Mouse (Mus musculus) lung, postnatal 36 days (tissue): ENCODE results near the gene 1810013L24Rik.
"Not testable (repeated sequence)": the region's sequence is repeated elsewhere in the genome, so short reads cannot be mapped to it uniquely, and the experiment has no call there.

Source experiments
- DNase-seq: peaks from one replicate; pipeline ENCODE4 v3.0.0; 2022; ENCODE audit warnings: mixed read lengths

Gene 1810013L24Rik

DNA sequence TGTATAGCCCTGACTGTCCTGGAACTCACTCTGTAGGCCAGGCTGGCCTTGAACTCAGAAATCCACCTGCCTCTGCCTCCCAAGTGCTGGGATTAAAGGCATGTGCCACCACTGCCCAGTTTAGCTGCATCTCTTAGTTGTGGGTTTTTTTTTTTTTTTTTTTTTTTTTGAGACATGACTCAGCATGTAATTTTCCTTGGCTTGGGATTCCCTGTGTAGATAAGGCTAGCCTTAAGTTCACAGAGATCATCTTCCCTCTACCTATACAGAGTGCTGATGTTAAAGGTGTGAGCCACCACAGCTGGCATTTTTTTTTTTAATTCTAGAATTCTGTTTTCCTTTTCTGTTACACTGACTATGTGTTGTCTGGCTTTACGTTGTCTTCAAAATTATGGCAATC is 7.7 kb downstream of the 1810013L24Rik start:
- no peak for DNase-seq

DNA sequence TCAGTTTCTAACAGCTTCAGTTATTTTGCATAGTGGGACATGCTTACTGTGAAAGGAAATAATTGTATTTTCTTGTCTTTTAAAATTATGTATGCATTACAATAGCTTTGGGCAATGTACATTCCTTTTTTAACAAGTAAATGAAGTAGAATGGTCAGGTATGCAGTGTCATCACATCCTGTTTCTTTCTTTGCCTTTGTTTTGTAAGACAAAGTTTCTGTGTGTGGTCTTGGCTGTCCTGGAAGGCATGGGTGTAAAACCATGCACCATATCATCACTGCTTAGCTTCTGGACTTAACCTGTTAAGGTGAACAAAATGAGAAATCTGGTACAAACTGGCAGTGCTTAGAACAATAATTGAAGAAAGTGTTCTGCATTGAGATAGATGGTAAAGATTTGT is 9.0 kb downstream of the 1810013L24Rik start:
- DNase-seq: no peak

GRCm38 (mm10) chr16:8840557-8840956 is 10.7 kb downstream of the 1810013L24Rik start:
- no peak for DNase-seq

DNA sequence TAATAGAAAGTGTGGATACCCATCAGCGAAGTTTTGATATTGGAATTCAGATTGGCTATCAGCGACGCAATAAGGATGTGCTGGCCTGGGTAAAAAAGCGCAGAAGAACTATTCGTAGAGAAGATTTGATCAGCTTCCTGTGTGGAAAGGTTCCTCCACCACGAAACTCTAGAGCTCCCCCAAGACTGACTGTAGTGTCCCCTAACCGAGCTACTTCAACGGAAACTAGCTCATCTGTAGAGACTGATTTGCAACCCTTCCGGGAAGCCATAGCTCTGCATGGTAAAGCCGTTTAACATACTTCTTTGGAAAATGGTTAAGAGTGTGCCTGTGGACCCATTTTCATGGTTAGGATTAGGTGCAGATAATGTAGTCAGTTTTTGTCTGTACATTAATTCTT is 13.1 kb downstream of the 1810013L24Rik start:
- no peak for DNase-seq

- no peak for DNase-seq
Measured at GRCm38 (mm10) chr16:8843580-8844175, 13.8 kb downstream of the 1810013L24Rik start.

DNA sequence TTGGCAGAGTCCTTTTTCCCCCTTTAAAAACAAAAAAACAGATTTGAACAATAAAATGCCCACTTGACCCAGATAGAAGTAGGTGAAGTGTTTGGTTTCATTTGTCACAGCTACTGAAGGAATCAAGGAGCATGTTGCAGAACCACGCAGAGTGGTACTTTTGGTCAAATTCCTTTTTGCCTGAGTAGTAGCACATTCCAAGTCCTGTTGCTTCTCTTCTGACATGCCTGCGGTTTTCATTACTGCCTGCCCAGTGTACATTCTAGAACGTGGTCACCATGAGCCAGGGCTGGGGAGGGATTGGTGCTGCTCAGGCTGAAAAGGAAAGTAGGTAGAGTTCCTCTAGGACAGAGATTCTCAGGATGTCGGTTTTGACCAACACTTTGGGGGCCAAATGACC is 16.1 kb downstream of the 1810013L24Rik start:
- peak; percentile 46 for DNase-seq

- DNase-seq: no peak
Measured at GRCm38 (mm10) chr16:8848309-8849068, 18.6 kb downstream of the 1810013L24Rik start.

GRCm38 (mm10) chr16:8849929-8850328 is 20.0 kb downstream of the 1810013L24Rik start:
- peak; percentile 54 for DNase-seq

DNA sequence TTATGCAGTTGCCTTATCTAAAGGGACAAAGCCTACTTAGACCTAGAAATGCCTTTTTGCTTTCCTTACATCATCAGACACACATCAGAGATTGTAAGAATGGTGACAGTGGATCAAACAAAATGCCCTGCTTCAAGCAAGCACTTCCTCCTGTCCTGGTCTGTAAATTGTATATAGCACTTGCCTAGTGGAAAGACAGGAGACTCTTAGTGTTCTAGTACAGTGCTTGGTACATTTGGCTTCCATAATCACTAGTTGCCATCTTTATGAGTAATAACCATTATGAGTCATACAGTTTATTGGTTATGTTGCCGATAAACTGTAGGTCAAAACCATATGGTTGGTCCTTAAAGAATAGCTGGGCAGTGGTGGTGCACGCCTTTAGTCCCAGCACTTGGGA is 25.2 kb downstream of the 1810013L24Rik start:
- DNase-seq: no peak

DNA sequence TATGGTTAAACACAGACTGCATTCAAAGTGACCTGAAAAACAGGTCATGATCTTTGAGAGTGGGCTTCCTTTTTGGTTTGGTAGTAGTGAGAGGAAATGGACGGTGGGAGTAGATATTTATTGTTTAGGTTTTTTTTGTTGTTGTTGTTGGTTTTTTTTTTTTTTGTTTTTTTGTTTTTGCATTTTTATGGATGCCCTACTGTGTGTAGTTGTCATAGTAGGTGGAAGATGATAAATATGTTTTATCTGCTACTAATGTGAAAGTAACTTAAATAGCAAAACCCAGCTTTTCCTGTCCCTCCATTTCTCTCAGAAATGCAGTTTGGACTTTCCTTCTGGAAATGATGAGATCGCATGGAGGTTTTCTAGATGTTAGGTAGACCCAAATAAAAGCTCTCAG is 26.9 kb downstream of the 1810013L24Rik start:
- no peak for DNase-seq

- DNase-seq: peak; percentile 53
Measured at GRCm38 (mm10) chr16:8862336-8862987, 32.6 kb downstream of the 1810013L24Rik start.

DNA sequence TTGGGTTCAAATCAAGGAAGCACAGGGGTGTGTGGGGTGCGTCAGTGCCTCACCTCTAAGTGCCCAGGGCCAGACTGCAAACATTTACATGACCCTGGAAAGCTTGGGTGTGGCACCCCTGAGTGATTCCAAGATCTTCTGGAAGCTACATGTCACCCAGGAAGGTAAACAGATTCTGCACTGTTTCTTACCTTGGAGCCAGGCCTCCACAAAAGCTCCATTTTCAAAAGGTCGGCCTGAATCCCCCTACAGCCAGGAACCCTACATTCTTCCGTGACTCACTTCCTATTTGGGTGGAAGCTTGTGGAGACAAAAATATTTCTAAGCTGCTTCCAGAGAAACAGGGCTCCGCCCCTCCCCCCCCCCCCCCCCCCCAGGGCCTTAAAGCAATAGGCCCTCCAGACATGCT is 34.3 kb downstream of the 1810013L24Rik start:
- DNase-seq: peak; percentile 55

DNA sequence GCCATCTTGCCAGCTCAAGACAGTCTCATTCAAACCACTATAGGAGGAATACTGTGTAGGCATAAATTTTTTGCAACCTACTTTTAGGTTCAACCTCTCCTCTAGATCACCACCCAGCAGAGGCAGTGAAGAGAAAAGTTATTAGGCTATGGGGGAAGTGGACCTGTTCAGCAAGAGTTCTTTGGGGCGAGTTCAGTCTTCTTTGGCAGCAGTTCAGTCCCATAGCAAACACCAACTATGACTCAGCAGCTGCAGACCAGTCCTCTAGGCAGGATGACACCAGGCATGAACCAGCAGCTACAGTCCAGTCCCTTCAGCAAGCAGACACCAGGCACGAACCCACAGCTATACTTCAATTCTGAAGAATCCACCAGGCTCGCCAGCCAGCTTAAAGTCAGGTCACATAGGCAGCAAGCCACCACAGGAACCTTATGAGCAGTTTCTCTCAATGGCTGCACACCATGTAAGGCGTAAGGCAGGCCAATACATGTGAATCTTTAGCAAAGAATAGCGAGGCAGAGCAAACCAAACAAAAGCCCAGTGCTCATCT is 37.6 kb downstream of the 1810013L24Rik start:
- DNase-seq: no peak

GRCm38 (mm10) chr16:8868506-8868905 is 38.6 kb downstream of the 1810013L24Rik start:
- no peak for DNase-seq

GRCm38 (mm10) chr16:8869715-8870114 is 39.8 kb downstream of the 1810013L24Rik start:
- DNase-seq: peak; percentile 90

DNA sequence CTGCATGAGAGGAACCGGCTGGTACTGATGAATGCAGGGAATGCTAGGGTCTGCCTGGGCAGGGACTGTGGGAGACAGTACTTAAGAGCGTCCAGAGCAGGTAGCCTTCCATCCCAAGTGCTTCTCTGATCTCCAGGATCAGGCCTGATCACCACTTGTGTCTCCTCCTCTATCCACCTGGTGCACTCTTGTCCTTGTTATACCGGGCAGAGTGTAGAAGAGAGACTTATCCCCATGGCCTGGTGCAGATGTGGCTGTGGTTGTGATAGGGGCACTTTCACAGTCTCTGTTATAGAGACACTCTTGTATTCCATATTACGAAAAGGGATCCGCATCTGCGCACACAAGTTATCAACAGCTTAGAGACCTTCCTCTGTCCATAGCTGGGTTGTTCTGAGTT is 41.5 kb downstream of the 1810013L24Rik start:
- DNase-seq: no peak

DNA sequence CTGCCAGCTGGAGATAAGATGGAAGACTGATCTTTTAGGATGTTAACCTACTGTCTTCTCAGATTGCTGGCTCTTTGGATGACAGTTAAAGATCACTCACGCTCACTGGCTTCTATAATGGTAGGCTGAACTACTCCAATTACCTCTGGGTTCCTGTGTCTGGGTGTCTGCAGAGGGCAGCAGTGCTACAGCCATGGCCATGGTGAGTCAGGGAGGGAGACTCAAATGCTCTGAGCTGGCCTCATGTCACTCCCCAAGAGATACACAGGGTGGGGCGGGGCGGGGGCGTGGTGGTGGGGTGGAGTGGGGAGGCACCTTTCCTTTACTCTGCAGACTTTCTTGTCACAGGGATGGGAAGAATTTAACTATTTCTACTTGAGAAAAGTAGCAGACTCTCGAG is 42.1 kb downstream of the 1810013L24Rik start:
- DNase-seq: no peak

DNA sequence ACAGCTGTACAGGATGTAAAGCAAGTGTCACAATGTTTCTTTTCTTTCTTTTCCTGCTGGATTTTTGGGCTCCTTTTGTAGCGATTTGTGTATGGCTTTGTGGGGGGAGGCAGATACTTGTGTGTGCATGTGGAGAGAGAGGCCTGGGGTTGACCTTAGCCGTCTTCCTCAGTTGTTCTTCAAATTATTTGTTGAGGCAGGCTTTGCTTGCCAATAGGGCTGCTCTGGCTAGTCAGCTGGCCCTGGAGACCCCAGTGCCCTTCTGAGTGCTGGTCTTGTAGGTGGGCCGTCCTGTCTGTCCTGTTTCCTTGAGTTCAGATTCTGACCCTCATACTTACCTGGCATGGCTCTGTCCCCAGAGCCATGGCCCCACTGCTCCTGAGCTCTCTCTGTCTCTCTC is 42.6 kb downstream of the 1810013L24Rik start:
- no peak for DNase-seq

DNA sequence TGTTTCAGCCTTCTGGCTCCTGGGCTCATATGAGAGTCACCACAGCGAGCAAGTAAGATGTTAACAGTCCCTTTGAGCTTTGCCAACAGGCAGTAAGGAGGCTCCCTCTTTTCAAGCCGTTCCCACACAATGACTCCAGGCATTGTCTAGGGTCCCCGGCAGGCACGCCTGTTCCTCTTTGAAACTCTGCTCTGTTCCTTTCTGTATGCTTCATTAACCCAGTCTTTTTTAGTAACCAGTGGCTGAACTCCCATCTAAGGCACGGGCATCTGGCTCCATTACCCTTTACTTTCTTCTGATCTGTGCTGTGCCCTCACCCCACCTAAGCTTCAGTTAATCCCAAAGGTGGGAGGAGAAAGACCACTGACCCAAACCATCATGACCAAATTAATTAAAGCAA is 50.2 kb downstream of the 1810013L24Rik start:
- DNase-seq: no peak

GRCm38 (mm10) chr16:8883674-8884241 is 53.9 kb downstream of the 1810013L24Rik start:
- peak; percentile 89 for DNase-seq

DNA sequence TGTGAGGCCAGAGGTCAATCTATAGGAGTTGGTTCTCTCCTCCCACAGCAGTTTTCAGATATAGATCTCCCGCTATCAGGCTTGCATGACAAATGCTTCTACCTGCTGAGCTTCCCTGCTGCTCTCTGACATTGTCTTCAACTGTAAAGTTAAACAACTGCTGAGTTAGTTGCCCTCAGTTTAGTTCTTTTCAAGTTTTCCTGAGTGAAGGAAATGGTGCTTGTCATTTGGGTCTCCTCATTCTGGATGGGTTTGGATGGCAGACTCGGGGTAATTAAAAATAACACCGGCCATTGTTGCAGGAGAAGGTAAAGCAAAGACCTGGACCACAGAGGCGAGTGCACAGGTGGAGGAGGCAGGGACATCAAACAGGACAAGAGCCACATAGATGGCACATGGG is 64.3 kb downstream of the 1810013L24Rik start:
- DNase-seq: not testable (repeated sequence)

DNA sequence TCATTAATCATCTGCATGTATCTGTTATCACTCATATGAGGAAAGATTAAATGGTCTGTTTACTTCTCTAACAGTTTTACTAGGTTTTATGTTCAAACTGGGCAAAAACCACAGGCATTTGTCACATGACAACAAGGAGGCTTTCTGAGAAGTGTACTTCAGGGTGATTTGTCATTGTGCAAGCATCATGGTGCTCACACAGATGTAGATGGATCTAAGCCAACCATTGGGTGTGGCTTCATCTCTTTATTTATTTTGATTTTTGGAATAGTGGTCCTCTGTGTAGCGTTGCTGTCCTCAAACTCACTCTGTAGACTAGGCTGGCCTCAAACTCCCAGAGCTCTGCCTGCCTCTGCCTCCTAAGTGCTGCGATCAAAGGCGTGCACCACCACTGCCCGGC is 65.4 kb downstream of the 1810013L24Rik start:
- DNase-seq: no peak

- DNase-seq: not testable (repeated sequence)
Measured at GRCm38 (mm10) chr16:8906115-8906514, 76.2 kb downstream of the 1810013L24Rik start.
